Mouse (Mus musculus) intestine, embryonic 14.5 days (tissue): ENCODE measurements around the gene Kdm5a. TPM values are rescaled to one million over a fixed set of nuclear protein-coding genes. Genes with fewer than 3 reads are reported as not detected.

ENCODE experiments used
- ATAC-seq: fragments of 200-750 bp; cut with Nextera tagmentation; replicated peaks from 2 replicates; pipeline ENCODE4 v1.8.0; 2017; ENCODE audit warnings: low read depth, moderate number of reproducible peaks, moderate TSS enrichment, moderate library complexity; ENCODE audit not compliant: low FRiP score, low TSS enrichment
- DNase-seq: peaks from one replicate; pipeline ENCODE4 v3.0.0-alpha.2; 2018; ENCODE audit warnings: low spot score
- H3K27ac ChIP-seq: fragments of 300-500 bp; sonication (generic); 2 replicates; pipeline ENCODE4 v1.5.1; 2014; ENCODE audit warnings: low read depth, mild to moderate bottlenecking, control low read depth
- H3K27me3 ChIP-seq: fragments of 300-500 bp; sonication (generic); replicated peaks from 2 replicates; pipeline ENCODE4 v1.6.1; 2014; ENCODE audit warnings: low read length, control low read depth; ENCODE audit not compliant: control insufficient read depth, insufficient read depth
- H3K36me3 ChIP-seq: fragments of 300-500 bp; sonication (generic); 2 replicates; pipeline ENCODE4 v1.6.1; 2014; ENCODE audit warnings: low read length, control low read depth; ENCODE audit not compliant: control insufficient read depth, insufficient read depth
- H3K4me1 ChIP-seq: fragments of 300-500 bp; sonication (generic); replicated peaks from 2 replicates; pipeline ENCODE4 v1.6.1; 2014; ENCODE audit warnings: low read length, control low read depth, mixed read lengths; ENCODE audit not compliant: control insufficient read depth, insufficient read depth
- H3K4me2 ChIP-seq: fragments of 300-500 bp; sonication (generic); 2 replicates; pipeline ENCODE4 v1.6.1; 2014; ENCODE audit warnings: low read length
- H3K4me3 ChIP-seq: fragments of 300-500 bp; sonication (generic); 2 replicates; pipeline ENCODE4 v1.5.1; 2014; ENCODE audit warnings: low read depth, low read length, control low read depth, mixed read lengths
- H3K9ac ChIP-seq: fragments of 300-500 bp; sonication (generic); 2 replicates; pipeline ENCODE4 v1.6.1; 2014; ENCODE audit warnings: mild to moderate bottlenecking, low read length
- H3K9me3 ChIP-seq: fragments of 300-500 bp; sonication (generic); 2 replicates; pipeline ENCODE4 v1.6.1; 2016; ENCODE audit warnings: low read length, control low read depth; ENCODE audit not compliant: control insufficient read depth
- WGBS: fragments of 180-500 bp; shearing (Covaris S2); extraction: QIAGEN DNeasy Blood & Tissue Kit; methylation state at CpG from one replicate; pipeline ENCODE4 v1.1.7; 2014; 5-methylcytosine and 5-hydroxymethylcytosine counted together
- polyA plus RNA-seq: library from polyadenylated mRNA; unstranded; fragments of >200 nt; fragmentation: Nextera tagmentation; extraction: Ambion mirVana; gene quantifications from 2 replicates; pipeline ENCODE4 v1.2.1, GENCODE M21; 2014

Gene Kdm5a
- 50.6 and 54.7 TPM in 2 replicates for polyA plus RNA-seq

DNA sequence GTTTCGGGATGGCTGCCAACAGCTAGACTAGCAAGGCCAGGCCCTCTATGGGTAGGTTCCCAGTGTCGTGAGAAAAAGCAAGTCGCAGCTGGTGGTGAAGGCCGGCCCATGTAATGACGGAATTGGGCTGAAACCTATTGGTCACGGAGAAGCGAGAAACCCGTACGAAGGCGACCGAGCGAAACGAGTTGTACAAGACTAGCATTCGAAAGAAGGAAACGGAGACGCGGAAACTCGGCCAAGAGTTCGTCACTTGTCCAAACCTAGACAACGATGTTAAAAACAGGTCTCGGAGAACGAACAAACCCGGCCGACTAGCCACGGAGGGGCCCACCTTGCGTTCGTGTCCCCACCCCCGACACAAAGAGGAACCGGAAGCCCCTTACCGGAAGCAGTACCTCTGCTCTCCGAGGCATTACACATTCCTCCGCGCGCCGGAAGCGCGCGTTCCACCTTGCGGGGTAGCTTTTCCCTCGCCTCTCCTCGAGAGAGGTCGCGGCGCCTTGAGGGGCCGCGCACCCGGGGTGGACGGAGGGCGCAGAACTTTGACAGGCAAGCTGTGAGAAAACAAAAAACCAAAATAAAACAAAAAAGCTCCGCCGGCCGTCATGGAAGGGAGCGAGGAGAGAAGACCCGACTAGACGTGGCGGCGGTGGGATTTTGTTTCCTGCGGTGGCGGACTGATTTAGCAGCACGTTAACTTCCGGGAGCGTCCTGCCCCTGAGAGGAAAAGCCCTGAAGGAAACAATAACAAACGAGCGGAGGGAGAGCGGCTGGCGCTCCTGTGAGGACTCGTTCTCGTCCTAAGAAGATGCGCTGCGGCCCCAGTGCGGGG lies at the start of gene Kdm5a, which contains the start of gene Ccdc77:
Gene Kdm5a (plus strand): TSS at position 437 of the 835 bp plus-strand sequence.
Gene Ccdc77 (minus strand): TSS at position 687 of the 835 bp plus-strand sequence.
- DNase-seq, result peak; percentile 98
- Histone ChIP-seq H3K27me3 (no peaks in the 10 kb centered on the region), H3K27ac (peak within 1 kb of the TSS; percentile 97), H3K4me3 (peak within 1 kb of the TSS; percentile 75), H3K9me3 (no peaks in the 10 kb centered on the region), H3K4me2 (peak within 1 kb of the TSS; percentile 94), H3K9ac (peak within 1 kb of the TSS; percentile 75), H3K4me1 (peaks cover 17% of the 10 kb centered on the region), H3K36me3 (peaks cover 23% of the 10 kb centered on the region)
- peak; percentile 95 for ATAC-seq
- under 1% methylated on average over 69 of the region's 71 CpGs for WGBS

- H3K9ac ChIP-seq, result no peak overlapping the region
These were observed 45.5 kb upstream of the Kdm5a start for GRCm38 (mm10) chr6:120318303-120318940.

GRCm38 (mm10) chr6:120319129-120319528 lies 44.8 kb upstream of the Kdm5a start:
- Histone ChIP-seq H3K4me1 (no peaks in the 10 kb centered on the region), H3K4me3 (no peak overlapping the region), H3K9ac (no peak overlapping the region), H3K36me3 (0 out of 2 replicates have a peak, but pooled peaks cover 10% of the 10 kb centered on the region), H3K4me2 (no peak overlapping the region), H3K27ac (no peak overlapping the region), H3K27me3 (no peaks in the 10 kb centered on the region), H3K9me3 (no peaks in the 10 kb centered on the region)
- ATAC-seq, result no peak
- no peak for DNase-seq
- 72% methylated on average over 9 of the region's 9 CpGs for WGBS

More at GRCm38 (mm10) chr6:120318303-120318940, 45.5 kb upstream of the Kdm5a start:
- Histone ChIP-seq H3K4me2 (no peak overlapping the region), H3K27me3 (no peaks in the 10 kb centered on the region), H3K4me3 (no peak overlapping the region), H3K36me3 (0 out of 2 replicates have a peak, but pooled peaks cover 3% of the 10 kb centered on the region), H3K4me1 (no peaks in the 10 kb centered on the region), H3K9me3 (no peaks in the 10 kb centered on the region), H3K27ac (no peak overlapping the region)
- WGBS, result 51% methylated on average over 11 of the region's 11 CpGs
- DNase-seq (no peak), ATAC-seq (peak; percentile 37; the same call in 1 of the 2 replicates)

DNA sequence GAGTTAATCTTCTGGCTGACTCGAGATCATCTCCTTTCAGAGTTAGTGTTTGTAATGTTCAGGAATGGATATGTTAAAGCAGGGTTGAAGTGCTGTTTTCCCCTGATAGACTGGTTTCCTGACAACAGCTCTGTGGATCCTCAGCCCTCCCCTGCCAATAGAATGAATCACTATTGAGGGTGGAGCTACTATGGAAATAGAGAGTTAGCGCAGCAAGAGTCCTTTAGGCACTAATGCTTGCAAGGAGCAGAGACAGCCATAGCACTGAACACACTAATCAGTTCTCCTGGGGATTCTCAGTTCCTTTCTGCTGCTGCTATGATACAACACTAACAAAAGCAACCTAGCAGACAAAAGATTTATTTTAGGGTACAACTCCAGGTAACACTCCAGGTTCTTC lies 43.6 kb upstream of the Kdm5a start:
- ATAC-seq (no peak), DNase-seq (no peak)
- WGBS, result 75% methylated on average over 2 of the region's 2 CpGs
- H3K27ac ChIP-seq, result no peak overlapping the region
- no peaks in the 10 kb centered on the region for H3K9me3 ChIP-seq
- H3K27me3 ChIP-seq, result no peaks in the 10 kb centered on the region
- H3K4me2 ChIP-seq, result no peak overlapping the region
- H3K36me3 ChIP-seq, result peaks cover 19% of the 10 kb centered on the region
- no peak overlapping the region for H3K4me3 ChIP-seq
- no peak overlapping the region for H3K9ac ChIP-seq
- H3K4me1 ChIP-seq, result no peaks in the 10 kb centered on the region

DNA sequence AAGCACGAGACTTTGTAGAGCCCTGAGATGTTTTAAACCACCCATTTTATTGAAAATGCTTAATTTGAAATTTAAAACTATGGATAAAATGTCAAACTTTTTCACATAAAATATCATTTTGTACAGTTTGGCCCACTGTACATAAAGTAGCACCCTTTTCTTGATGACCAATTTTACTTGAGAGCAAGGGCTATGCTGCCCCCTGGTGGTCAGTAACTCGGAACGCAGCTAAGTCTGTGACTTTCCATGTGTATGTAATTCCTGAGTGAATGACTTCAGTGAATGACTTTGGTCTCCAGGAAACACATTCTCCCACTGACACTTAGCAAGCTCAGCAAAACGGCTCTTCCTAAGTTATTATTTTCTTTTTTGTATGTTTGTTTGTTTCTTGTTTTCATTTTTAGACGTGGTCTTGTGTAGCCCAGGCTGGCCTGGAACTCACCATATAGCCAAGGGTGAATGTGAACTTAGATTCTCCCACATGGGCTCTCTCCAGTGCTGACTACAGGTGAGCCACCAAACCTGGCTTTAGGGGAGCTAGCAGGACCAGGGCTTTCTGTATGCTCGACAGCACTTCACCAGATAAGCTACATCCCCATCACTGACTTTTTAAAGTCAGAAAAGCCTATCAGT lies 39.5 kb upstream of the Kdm5a start:
- DNase-seq (no peak), ATAC-seq (no peak)
- Histone ChIP-seq H3K4me2 (no peak overlapping the region), H3K9me3 (no peaks in the 10 kb centered on the region), H3K27ac (no peak overlapping the region), H3K4me1 (no peaks in the 10 kb centered on the region), H3K9ac (no peak overlapping the region), H3K4me3 (no peak overlapping the region), H3K36me3 (peaks cover 32% of the 10 kb centered on the region), H3K27me3 (no peaks in the 10 kb centered on the region)
- 31% methylated on average over 6 of the region's 6 CpGs for WGBS

GRCm38 (mm10) chr6:120332351-120332750 lies 31.6 kb upstream of the Kdm5a start:
- H3K9ac ChIP-seq, result no peak overlapping the region
- DNase-seq, result no peak
- peaks cover 76% of the 10 kb centered on the region for H3K36me3 ChIP-seq
- no peak overlapping the region for H3K4me3 ChIP-seq
- no peaks in the 10 kb centered on the region for H3K4me1 ChIP-seq
- no peak overlapping the region for H3K4me2 ChIP-seq
- H3K27me3 ChIP-seq, result no peaks in the 10 kb centered on the region
- no peak for ATAC-seq
- no peaks in the 10 kb centered on the region for H3K9me3 ChIP-seq
- WGBS, result 75% methylated on average over 2 of the region's 2 CpGs
- no peak overlapping the region for H3K27ac ChIP-seq

DNA sequence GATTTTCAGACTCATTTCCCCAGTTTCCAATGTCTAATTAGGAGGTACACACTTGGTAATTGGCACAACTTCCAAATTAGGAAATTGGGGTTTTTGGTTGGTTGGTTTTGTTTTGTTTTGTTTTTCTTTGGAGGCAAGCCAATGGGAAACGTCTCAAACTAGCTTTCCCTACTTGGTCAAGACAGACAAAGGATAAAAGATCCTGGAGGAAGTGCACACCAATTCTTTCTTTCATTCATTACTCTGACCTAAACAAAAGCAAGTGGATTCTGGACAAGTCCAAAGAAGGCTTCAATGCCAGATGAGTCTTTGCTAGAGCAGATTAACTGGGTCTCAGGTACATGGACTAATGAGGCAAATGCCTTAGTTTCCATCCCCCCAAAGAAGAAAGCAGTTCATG lies 19.9 kb upstream of the Kdm5a start:
- Histone ChIP-seq H3K27me3 (no peaks in the 10 kb centered on the region), H3K36me3 (peaks cover 73% of the 10 kb centered on the region)
- 63% methylated on average over 1 of the region's 1 CpGs for WGBS

GRCm38 (mm10) chr6:120349018-120349417 lies 14.9 kb upstream of the Kdm5a start:
- H3K36me3 ChIP-seq, result peaks cover 65% of the 10 kb centered on the region

More for the DNA sequence above, 19.9 kb upstream of the Kdm5a start:
- Histone ChIP-seq H3K27ac (no peak overlapping the region), H3K9ac (no peak overlapping the region), H3K4me3 (no peak overlapping the region), H3K4me1 (no peaks in the 10 kb centered on the region), H3K4me2 (no peak overlapping the region), H3K9me3 (no peaks in the 10 kb centered on the region)
- ATAC-seq (no peak), DNase-seq (no peak)

More at GRCm38 (mm10) chr6:120349018-120349417, 14.9 kb upstream of the Kdm5a start:
- Histone ChIP-seq H3K27me3 (no peaks in the 10 kb centered on the region), H3K4me2 (no peak overlapping the region), H3K27ac (no peak overlapping the region), H3K4me1 (no peaks in the 10 kb centered on the region), H3K9ac (no peak overlapping the region), H3K4me3 (no peak overlapping the region), H3K9me3 (no peaks in the 10 kb centered on the region)
- ATAC-seq (no peak), DNase-seq (no peak)
- 97% methylated on average over 3 of the region's 3 CpGs for WGBS
